Mouse (Mus musculus) lung, postnatal 0 days (tissue): Measurements from ENCODE around the gene Car11.

ENCODE experiments used
- CTCF ChIP-seq: IDR thresholded peaks from 2 replicates; pipeline ENCODE4 v1.5.1; 2016; ENCODE audit warnings: antibody characterized with exemption, mild to moderate bottlenecking
- EP300 ChIP-seq: IDR thresholded peaks from 2 replicates; pipeline ENCODE4 v1.6.1; 2016; ENCODE audit warnings: antibody characterized with exemption, mild to moderate bottlenecking, control low read depth

DNA sequence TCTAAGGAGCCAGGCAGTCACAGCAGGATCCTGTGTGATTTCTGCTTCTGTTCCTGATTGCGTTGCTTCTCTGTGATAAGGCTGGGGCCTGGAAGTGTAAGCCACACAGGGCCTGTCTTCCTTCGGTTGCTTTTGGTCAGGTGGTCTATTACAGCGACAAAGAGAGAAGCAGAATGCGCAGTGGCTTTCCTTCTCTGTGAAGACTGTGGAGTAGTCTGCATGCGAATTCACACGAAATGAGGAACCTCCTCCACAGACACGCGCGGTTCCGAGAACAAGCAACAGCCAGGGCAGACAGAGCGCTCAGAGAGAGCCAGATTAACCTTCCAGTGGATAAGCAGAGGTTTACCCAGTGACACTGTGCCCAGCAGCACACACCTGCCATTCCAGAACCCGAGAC lies 41.7 kb downstream of the Car11 start:
- no peak for TF ChIP-seq CTCF
- no peak for TF ChIP-seq EP300
